Mouse (Mus musculus): ENCODE measurements at regions not wholly inside any gene's neighbourhood (a gene's known extent, or its start where the extent isn't known, plus 50 kb on each side); places are given as distances from the start of the nearest gene placed in this dataset.

DNA sequence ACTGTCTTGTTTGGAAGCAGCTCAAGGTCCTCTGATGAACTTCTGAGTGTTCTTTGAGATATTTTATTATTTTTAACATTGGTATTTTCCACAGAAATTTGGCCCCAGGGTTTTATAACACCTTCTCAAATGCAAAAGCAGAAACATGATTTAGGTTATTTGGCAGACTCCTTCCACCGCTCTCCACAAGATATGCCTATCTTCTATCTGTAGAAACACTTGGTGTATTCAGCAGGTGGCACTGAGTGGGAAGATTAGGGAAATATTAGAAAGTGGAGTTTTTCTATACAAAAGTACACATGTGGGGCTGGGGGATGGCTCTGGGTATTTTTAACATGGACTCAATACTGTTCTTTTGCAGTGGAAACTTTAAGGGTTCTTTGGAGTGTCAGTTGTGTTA lies 475.3 kb downstream of the Dach1 start:
- DNase-seq = no peak

DNA sequence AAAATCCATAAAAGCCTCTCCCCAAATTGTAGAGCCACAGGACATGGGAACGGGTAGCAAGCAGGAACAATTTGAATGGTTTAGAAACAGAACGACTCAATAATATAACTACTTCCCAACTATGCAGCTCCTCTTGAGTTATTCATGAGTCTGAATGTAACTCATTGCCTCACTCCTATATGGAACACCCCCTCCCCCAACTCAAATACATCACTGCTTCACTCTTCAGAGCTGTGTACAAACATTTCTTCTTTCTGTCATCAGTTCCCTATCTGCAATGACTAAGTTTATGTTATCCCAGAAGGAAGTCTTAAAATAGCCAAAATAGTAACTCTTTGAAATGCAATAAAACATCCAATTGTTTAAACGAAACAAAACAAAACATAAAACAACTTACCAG lies 484.9 kb downstream of the Dach1 start:
- DNase-seq = no peak

DNA sequence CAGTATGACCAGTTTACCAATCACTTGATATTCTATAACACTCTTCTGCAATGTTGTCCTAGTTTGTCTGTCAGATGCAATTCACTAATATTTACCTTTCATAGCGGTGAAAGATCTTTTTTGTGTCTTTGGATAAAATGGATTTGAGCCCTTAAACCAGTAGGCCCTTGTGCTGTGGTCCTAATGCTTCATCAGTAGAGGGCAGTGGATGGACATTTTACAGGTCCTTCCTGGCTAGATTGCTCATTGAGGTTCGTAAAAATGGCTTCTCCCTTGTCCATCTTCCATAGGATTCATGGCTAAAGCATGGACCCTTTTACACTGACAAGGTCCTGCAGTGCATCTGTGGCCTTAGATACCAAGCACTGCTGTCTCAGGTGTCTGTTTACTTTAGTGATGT lies 501.8 kb downstream of the Dach1 start:
- DNase-seq = peak in 1 of 2 experiments; percentile 5

DNA sequence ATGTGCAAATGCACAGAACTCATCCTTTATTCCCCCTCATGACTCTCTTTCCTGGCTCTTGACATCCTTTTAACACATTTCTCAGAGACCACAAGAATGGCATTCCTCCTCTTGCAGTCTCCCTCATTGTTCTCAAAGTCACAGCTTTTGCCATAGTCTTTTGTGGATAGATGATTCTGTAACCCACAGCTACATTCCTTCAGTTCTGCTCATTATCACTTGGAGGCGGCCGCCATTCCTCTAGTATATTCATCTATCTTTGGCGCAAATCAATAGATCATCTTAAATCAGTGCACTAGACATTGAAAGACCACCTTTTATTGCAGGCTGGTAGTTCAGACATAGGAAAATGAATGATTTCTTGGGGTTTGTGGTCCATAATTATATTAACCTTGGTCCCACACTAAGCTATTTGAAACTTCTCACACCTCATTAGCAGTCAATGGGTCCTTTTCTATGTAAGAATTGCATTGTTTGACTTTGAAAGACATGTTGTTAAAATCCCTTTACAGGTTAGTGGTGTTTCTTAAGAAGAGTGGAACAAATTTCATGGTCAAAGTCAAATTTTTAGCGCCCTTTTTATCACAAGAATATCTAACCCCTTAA lies 531.3 kb downstream of the Dach1 start:
- DNase-seq = no peak

DNA sequence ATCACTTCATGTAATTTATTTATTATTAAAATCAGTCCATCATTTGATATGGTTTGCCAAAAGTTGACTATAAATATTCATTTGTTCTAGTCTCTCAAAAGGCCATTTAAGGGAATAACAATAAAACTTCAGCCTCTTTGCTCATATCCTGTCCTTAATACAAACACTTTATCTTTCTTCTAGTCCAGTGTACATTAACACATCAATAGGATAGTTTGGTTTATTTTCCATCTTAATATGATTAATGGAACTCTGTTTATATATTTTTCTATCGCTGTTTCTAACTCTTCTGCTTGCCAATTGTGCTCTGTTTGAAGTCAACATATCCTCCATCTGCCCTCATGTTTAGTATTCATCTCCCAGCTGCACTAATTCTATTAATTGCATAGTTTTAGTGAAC lies 558.1 kb downstream of the Dach1 start:
- DNase-seq = no peak

DNA sequence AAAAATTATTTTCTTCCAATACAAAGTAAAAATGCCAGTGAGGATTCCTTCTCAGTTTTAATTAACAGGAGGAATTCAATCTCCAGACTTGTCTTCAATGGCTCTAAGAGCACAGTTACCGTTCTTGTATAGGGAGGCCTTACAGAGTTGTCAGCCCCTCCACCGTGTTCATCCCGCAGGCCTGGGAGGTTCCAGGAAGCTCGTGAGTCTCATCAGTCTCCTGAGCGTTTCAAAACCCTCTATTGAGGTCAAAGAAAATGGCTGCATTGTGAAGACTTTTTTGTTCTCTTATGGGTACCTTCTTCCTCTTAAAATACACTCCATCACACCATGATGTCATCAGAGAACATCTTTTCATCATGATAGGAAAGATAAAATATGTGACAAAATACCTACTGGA lies 572.9 kb downstream of the Dach1 start:
- no peak for DNase-seq

DNA sequence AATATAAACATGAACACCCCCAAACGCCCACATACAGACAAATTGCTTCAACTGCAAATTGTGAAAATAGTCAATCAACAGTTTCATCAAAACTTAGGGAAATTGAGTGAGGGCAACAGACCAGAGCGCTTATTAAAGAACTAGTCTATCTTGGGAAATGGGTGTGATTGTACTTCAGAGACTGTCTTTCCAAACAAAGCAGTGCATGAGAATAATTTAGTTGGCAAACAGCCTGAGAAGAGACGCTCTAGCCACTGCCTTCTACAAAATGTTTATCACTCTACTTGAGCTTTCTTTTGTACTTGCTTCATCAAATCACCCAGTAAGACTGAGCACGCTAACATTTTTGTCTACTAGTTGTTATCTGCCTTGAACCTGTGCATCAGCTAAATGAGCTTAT lies 581.0 kb downstream of the Dach1 start:
- DNase-seq = peak; percentile 7 to 15

DNA sequence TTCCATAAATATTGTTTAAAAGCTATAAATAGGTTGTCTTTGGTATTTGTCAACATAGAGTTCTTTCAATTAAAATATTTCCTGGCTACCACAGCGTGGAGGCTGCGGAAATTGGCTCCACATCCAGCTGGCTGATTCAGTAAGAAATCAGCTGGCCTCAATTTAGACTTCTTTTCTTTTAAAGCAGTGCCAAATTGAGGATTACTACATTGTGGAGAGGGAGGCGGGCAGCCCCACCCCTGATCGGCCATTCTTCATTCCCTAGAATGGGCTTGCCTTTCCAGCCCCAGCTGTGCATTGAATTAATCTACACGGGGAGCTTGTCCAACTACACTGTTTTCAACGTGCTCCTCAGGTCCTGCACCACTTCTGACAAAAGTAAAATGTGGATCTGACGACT lies 581.4 kb downstream of the Dach1 start:
- DNase-seq = peak; percentile 27 to 65

DNA sequence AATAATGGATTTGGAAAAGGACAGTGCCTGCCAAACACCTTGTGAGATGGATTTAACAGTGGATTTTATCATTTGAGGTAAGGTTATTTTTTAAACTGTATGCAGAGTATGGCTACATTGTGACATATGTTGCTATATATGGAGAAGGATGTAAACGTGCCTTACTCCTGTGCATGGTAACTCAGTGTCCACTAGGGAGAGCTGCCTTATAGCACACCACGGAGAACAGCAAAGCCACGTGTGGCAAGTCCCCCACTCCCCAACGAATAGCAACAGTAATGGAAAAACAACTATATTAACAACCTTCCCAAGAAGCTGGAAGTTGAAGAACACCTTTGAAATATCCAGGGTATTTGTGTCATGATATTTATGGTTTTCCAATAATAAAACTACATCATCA lies 582.6 kb downstream of the Dach1 start:
- DNase-seq = no peak

DNA sequence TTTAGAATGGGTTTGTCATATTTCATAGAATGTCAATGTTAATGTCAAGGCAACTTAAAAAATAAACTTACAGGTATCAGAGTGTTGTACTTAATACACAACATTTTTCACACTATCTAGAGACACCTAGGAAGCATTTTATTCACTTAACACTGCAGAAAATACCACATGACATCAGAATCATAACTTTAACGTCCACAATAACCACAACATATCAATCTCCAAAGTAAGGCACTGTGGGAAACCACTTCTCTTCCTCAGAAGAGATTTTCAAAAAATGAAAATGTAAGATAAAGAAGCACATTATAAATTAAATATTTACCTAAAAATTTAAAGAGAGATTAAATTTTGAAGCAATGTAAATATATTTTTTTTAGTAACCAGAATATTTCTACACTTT lies 599.3 kb downstream of the Dach1 start:
- DNase-seq = no peak

DNA sequence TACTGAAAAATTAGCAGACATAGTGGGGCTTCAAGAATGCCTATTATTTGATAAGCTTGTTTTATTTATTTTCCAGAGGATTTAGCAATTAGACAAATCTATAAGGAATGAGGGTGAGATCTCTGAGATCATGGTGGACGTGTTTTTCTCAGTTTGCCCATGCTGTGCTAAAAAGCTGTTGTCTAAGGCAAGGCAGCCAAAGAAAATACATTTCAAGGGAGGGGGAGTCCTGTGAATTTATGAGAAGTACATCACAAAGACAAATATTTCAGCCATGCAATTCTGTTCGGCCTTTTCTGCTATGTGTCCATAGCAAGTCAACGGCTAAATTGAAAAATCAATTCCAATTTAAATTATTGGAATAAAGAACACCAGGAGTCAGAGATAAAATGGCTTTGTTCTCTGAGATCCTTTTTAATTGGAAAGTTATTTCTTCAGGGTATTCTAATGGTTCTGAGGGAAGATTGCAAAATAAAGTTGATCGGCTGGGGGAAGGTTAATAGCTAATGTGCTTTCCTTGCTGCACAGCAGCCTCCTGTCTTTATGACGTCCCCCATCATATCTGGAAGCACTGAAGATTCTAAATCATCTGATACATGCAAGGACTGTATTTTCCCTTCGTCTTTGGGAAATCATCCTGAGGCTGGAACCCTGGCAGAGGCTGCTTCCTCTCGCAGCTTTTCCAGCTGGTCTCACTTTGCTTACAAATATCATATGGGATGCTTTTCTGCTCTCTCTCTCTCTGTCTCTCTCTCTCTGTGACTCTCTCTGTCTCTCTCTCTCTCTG lies 609.3 kb downstream of the Dach1 start:
- DNase-seq = no peak

DNA sequence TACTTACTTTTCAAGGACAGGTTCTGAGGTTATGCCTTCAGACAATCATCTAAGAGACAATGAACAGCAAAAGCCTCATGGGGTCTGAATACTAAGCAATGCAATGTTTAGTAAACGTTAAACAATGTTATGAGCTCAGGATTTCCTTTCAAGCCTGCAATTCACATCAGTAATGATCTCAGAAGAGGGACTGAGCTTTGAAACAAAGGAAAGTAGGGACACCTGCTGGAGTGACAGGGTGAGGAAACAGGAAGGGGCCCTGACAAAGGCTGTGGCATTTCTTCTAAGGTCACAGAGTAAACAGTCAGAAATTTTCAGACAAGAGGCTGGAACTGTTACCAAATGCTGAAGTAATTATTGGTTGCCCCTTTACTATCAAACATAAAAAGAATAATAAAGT lies 610.0 kb downstream of the Dach1 start:
- DNase-seq = peak; percentile 21 to 70

DNA sequence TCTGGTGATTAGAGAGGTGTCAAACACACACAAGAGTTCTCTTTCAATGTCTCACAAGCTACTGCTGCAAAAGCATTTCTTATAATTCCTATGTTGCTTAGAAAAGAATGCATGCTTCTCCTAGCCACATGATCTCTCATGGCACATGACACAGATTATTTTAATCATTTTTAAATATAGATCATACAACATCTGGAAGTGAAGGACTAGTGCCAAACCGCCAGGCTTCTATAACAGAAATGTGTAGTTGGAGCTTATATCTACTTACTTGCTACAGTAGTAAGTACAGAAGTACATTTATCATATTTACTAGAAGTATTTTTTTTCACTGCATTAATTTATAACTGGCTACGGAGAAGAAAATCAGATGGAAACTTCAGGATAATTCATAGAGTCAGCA lies 611.3 kb downstream of the Dach1 start:
- no peak for DNase-seq

DNA sequence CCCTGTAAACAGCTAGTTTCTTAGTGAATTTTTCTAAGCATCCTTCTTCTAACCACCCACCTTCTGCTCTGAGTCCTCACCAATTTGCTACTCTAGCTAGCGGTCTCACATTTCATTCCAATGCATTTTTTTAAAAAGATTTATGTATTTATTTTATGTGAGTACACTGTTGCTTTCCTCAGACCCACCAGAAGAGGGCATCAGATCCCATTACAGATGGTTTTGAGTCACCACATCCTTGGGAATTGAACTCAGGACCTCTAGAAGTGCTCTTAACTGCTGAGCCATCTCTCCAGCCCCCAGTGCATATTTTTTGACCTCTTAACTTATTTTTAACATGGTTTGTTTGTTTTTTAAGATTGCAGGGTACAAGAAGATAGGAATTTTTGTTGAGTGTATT lies 611.7 kb downstream of the Dach1 start:
- no peak for DNase-seq

DNA sequence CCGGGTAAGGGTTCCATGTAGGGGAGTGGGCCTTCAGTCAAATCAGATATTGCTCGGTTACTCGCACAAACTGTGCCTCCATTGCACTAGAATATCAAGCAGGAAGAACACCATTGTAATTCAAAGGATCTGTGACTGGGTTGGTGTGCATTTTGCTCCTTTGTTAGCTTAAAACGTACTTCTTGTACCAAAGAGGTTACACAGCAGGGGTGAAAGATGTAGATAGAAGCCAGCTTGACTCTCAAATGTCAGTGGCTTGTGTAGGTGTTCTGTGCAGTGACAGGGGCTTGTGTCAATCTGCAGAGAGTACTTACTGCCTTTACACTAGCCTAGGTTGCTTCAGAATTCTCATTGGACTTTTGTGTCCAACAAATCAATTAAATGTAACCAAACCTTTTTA lies 623.3 kb downstream of the Dach1 start:
- DNase-seq = no peak

DNA sequence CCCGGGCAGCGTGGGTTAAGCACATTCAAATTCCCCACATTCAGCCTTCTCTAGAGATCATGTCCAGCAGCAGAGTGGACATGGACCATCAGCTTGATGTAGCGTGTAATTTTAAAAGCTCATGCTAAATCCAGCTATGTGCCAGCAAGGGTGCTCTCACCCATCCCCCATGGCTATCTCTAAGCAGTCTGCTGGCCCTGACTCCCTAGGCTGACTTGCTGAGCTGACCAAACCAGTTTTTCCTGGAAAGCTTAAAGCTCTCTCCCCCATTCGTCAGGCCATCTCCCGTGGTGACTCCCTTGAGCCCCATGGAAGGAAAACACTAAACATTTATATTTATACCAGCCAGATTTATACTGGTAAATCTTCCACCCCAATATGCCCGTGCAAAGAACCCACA lies 625.3 kb downstream of the Dach1 start:
- no peak for DNase-seq

DNA sequence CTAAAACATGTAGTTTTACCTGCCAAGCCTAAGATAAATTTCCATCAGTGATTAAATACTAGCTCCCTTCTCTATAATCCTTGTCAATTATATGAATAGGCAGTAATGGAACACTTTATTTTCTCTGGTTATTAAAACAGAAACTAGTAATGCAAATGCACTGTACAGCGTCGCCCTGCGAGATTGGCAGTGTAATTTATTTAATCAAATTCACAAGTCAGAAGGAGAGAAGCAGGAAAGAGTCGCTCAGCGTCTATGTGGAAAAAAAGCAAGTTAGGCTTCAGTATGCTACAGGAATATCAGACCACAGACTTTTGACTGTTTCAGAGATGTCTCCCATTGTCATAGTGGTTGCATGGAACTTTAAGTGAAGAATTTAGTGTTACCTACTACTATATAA lies 632.6 kb downstream of the Dach1 start:
- no peak for DNase-seq

DNA sequence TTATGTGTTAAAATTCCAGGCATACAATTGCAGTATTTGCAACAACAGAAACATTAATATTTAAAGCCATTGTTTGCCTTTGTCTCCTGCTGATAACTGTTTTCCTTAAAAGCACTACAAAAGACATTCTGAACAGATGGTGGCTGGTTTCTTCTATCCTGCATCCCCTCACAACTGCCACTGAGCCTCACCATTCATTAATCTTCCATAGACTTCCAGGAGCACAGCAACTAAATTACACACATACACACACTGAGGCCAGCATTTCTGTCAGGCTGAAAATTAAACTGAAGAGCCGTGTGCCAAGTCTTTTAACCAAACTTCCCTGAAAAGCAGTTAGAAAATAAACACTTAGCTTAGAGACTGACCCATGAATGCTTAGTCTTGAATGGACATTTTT lies 658.2 kb downstream of the Dach1 start:
- no peak for DNase-seq

DNA sequence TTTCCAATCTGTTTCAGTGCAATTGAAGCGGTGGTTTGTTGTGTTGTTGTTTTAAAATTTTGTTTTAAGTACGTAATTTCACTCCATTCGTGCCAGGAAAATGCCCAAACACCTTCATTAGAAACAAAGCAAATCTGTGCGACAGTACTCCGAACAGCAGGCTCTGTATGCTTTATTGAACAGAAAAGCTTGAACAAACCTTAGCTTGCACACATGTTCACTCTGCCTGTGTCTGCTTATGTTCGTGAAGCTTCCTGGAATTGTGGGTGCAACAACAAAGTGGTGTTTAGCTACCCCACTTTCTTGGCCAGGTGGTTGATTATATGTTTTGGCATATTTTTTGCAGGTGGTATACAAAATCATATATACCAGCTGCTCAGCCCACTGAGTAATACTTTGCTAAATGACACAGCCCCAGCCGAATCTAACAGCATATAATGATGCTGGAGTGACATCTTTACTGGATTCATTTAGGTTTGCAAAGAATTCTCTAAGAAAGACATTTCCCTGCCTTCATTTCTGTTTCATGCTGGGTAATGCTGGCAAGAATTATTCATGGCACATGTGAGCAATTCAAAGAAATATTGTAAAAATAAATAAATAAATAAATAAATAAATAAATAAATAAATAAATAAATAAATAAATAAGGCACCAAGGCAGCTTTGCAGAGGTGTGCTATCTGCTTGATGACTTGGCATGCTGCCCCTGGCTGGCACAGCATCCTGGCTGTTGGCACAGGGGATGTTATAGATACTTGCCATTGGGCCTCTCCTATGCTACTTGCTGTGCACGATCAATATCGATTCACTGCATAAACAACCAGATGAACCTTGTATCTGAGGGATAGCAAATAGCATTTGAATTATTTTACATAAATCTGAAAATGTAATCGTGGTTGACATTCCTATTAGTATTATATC lies 679.9 kb downstream of the Dach1 start:
- DNase-seq = no peak

DNA sequence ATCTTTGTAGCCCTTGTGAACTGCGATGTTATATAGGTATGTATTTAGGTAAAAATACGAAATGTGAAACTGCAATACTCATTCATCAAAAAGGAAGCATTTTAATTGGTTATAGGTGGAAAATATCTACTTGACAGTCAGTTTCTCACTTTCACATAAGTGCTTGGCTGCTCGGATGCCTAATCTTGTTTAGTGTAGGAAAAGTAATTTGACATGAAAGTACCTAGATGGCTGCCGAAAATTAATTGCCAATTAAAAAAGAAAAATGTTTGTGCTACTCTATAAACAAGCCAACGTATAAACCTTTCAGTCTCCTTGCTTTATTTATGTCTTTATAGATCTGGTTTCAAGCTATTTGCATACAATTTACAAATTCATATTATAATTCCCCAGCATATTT lies 691.3 kb downstream of the Dach1 start:
- DNase-seq = no peak

DNA sequence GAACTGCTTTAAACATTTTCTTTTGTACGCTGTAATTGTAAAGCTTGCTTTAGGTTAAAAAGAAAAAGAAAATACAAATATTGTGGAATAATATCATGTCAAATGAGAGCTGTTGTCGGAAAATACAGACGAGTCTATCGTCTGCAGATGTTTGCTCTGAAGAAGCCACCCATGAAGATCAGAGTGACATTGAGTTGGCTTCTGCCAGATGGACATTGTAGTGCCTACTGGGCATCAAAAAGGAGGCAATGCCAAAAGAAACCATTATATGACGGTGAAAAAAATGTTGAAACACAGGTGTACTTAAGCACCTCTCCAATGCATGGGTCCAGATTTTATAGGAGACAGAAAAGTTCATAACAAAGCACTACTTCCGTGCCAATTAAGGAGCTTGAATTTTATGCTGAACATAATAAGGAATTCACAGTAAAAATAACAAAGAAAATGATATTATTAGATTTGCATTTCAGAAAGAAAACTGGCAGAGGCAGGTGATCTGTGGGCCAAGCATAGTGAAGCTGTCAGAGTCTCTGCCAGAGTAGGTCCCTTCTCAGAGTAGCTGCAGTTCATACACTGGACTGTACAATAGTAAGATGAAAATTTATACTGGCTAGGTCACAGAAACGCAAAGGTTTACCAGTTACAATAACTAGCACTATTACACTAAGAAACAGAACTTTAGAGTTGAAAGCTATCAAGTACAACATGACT lies 718.9 kb downstream of the Dach1 start:
- no peak for DNase-seq

DNA sequence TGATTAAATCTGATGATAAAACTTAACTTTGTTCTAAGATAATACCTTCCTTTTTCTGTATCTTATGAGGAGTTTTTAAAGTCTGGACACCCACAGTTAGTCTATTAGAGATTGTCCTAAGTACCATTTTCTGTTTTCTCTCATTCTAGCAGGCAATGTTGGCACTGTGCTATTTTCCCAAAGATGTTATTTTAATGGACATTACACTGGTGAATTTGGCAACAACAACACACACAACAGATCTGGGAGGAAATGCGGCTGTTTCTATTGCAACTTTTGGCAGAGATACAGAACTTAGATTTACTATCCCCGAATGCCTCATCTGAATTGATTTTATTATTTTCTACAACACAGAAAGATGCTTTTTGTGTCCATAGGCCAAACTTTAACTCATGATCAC lies 720.9 kb downstream of the Dach1 start:
- DNase-seq = no peak

DNA sequence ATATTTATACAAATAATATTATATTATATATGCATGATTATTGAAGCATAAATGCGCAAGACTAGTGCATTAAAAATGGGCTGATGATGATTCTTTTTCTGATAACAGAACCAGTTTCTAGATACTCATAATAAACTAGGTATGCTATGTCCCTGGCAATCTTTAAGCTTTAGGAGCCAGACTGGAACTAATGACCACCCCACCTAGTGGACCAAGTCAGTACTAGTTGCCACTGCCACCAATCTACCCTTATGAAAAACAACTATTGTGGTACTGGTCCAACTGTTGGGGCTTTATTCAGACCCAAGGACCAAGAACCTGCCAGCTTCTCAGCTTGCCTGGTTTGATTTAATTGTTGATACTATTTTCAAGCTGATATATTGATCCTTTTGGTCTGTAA lies 722.8 kb downstream of the Dach1 start:
- no peak for DNase-seq

Measured in heart, adult 18-20 months (tissue).